Mouse (Mus musculus) midbrain, postnatal 0 days (tissue): ENCODE measurements around the gene Sirpb1a. TPM values are rescaled to one million over a fixed set of nuclear protein-coding genes. Genes with fewer than 3 reads are reported as not detected.
"Not testable (repeated sequence)": the region's sequence is repeated elsewhere in the genome, so short reads cannot be mapped to it uniquely, and the experiment has no call there.

Experiments used
- ATAC-seq: fragments of 200-750 bp; cut with Nextera tagmentation; 2 replicates; pipeline ENCODE4 v1.8.0; 2017; ENCODE audit warnings: moderate number of reproducible peaks, mild to moderate bottlenecking, moderate TSS enrichment, moderate library complexity; ENCODE audit not compliant: low FRiP score
- DNase-seq: peaks from one replicate; pipeline ENCODE4 v3.0.0-alpha.2; 2015; ENCODE audit warnings: low spot score
- H3K27ac ChIP-seq: fragments of 300-500 bp; sonication (generic); 2 replicates; pipeline ENCODE4 v1.5.1; 2014; ENCODE audit warnings: low read depth, mild to moderate bottlenecking, low read length, mixed read lengths
- H3K27me3 ChIP-seq: fragments of 300-500 bp; sonication (generic); 2 replicates; pipeline ENCODE4 v1.6.1; 2014; ENCODE audit warnings: low read length, control low read depth, mixed read lengths; ENCODE audit not compliant: insufficient read depth
- H3K36me3 ChIP-seq: fragments of 300-500 bp; sonication (generic); 2 replicates; pipeline ENCODE4 v1.6.1; 2014; ENCODE audit warnings: low read length, control low read depth, mixed read lengths; ENCODE audit not compliant: insufficient read depth
- H3K4me1 ChIP-seq: fragments of 300-500 bp; sonication (generic); 2 replicates; pipeline ENCODE4 v1.6.1; 2014; ENCODE audit warnings: mild to moderate bottlenecking, control low read depth, antibody characterized with exemption, low read length, mixed read lengths; ENCODE audit not compliant: insufficient read depth
- H3K4me2 ChIP-seq: fragments of 300-500 bp; sonication (generic); 2 replicates; pipeline ENCODE4 v1.6.1; 2014; ENCODE audit warnings: low read depth, mild to moderate bottlenecking, low read length, mixed read lengths; ENCODE audit not compliant: poor library complexity, severe bottlenecking
- H3K4me3 ChIP-seq: fragments of 300-500 bp; sonication (generic); 2 replicates; pipeline ENCODE4 v1.5.1; 2014; ENCODE audit warnings: low read depth, mild to moderate bottlenecking, low read length, moderate library complexity
- H3K9ac ChIP-seq: fragments of 300-500 bp; sonication (generic); replicated peaks from 2 replicates; pipeline ENCODE4 v1.6.1; 2014; ENCODE audit warnings: mild to moderate bottlenecking, low read length, moderate library complexity, mixed read lengths; ENCODE audit not compliant: poor library complexity, severe bottlenecking
- H3K9me3 ChIP-seq: fragments of 300-500 bp; sonication (generic); 2 replicates; pipeline ENCODE4 v1.6.1; 2016; ENCODE audit warnings: low read length, control low read depth
- CTCF ChIP-seq: IDR thresholded peaks from 2 replicates; pipeline ENCODE4 v1.5.1; 2016; ENCODE audit warnings: antibody characterized with exemption, mild to moderate bottlenecking
- whole genome bisulfite sequencing: fragments of 180-500 bp; shearing (Covaris S2); extraction: QIAGEN DNeasy Blood & Tissue Kit; methylation state at CpG from one replicate; pipeline ENCODE4 v1.1.7; 2014; 5-methylcytosine and 5-hydroxymethylcytosine counted together
- polyA plus RNA-seq: library from polyadenylated mRNA; unstranded; fragments of >200 nt; fragmentation: Nextera tagmentation; extraction: Ambion mirVana; gene quantifications from 2 replicates; pipeline ENCODE4 v1.2.1, GENCODE M21; 2015
- total RNA-seq: library from RNA; depleted of rRNA; stranded (reverse); fragments of >200 nt; gene quantifications from 2 replicates; pipeline ENCODE4 v1.2.3, GENCODE M21; 2014; rRNA removed

Gene Sirpb1a
- total RNA-seq (not detected in 2 replicates), polyA plus RNA-seq (not detected in 2 replicates)

DNA sequence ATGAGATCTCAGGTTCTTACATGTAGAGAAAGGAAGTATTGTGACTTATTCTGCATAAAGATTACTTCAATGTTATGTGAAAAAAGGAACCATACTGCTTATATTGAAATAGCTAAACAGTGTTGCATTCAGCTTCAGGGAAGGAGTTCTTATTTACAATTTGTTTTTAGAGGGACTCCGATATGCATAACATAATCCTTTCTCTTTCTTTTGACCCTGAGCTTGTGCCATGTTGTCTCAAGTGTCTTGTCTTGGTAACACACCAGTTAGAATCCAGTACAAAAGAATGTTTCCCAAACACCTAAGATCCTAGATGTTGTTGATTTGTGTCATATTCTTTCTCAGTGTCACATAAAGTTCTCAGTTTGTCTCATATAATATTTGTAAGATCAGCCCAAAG lies at the start of gene Sirpb1a:
TSS of gene Sirpb1a (minus strand) at position 74 of the 400 bp plus-strand sequence.
- not testable (repeated sequence) for H3K4me1 ChIP-seq, H3K9ac ChIP-seq, H3K4me3 ChIP-seq, H3K27ac ChIP-seq, ATAC-seq, H3K27me3 ChIP-seq, DNase-seq, H3K4me2 ChIP-seq, H3K9me3 ChIP-seq, H3K36me3 ChIP-seq
- WGBS: 98% methylated on average over 1 of the region's 1 CpGs

DNA sequence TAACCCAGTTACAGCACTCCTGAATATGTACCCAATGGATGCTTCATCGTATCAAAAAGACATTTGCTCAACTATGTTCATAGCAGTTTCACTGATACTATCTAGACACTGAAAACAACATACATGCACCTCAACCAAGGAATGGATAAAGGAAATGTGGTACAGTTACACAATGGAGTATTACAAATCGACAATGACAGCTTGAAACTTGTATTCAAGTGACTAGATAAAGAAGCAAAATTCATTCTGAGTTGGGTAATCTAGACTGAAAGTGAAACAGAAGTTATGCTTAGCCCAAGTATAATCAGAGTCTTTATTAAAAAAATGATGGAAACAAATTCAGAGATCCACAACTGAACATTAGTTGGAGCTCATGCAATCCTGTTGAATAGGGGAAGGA lies 48.5 kb upstream of the Sirpb1a start:
- not testable (repeated sequence) for H3K9me3 ChIP-seq, H3K4me3 ChIP-seq, H3K27ac ChIP-seq, DNase-seq, H3K9ac ChIP-seq, H3K4me1 ChIP-seq, H3K4me2 ChIP-seq, ATAC-seq, H3K36me3 ChIP-seq, H3K27me3 ChIP-seq
- WGBS: 93% methylated on average over 1 of the region's 2 CpGs

DNA sequence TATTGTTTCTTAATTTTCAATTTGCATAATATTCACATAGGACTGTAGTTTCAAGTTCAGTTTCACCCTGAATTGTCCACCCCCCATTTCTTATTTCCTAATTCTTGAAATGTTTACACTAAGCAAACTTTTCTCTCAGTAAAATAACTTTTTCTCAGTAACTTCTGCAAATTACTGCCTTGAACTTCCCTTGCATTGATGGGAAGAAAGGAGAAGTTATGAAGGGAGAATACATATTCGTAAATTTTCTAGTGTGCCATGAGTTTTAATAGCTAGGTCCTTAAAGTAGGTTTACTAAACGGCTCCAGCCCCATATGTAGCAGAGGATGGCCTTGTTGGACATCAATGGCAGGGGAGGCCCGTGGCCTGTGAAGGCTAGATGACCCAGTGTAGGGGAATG lies 43.8 kb upstream of the Sirpb1a start:
- not testable (repeated sequence) for DNase-seq, H3K4me2 ChIP-seq, H3K9me3 ChIP-seq, ATAC-seq, H3K9ac ChIP-seq, H3K27ac ChIP-seq, H3K4me3 ChIP-seq, H3K36me3 ChIP-seq, H3K27me3 ChIP-seq, H3K4me1 ChIP-seq
- WGBS: 100% methylated on average over 1 of the region's 3 CpGs

DNA sequence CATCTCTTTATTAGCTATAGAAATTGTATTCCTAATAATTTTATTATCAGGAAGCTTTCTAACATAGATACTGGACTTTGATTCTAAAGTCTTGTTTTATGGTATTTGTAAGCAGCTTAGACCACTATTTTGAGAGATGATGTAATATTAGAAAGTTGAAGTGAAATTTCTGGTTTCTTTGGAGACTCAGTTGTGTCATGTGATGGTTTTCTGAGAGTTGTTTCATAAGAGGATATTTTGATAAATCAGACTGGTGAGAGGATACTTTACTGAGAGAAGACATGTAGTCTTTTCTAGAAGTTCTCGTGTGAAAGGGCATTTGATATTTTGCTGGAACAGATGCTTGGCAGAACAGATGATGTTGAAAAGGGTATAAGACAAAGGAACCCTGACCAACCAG lies 17.6 kb upstream of the Sirpb1a start:
- 73% methylated on average over 1 of the region's 1 CpGs for WGBS
- H3K4me3 ChIP-seq, H3K9ac ChIP-seq, H3K27me3 ChIP-seq, H3K4me2 ChIP-seq, H3K27ac ChIP-seq, H3K4me1 ChIP-seq, H3K36me3 ChIP-seq, DNase-seq, H3K9me3 ChIP-seq, ATAC-seq: not testable (repeated sequence)

DNA sequence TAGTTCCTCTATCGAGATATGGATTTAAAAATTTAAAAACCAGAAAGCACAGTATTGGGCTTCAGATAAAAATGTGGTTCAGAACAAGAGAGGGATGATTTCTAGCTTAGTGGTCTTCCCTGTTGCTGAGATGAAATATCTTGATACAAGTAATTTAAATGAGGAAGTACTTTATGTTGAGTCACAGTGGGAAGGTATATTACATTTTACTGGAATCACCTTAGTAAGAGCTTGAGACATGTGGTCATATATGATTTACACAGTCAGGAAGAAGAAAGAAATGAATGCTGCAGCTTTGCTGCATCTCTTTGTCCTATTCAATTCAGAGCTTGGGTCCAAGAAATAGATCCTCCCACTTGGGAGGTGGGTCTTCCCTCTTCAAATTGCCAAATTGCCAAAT lies 13.5 kb upstream of the Sirpb1a start:
- not testable (repeated sequence) for H3K27me3 ChIP-seq, H3K4me2 ChIP-seq, H3K4me3 ChIP-seq, H3K27ac ChIP-seq, H3K4me1 ChIP-seq, ATAC-seq, H3K9me3 ChIP-seq, DNase-seq, H3K9ac ChIP-seq, H3K36me3 ChIP-seq
- 64% methylated on average over 1 of the region's 1 CpGs for WGBS

DNA sequence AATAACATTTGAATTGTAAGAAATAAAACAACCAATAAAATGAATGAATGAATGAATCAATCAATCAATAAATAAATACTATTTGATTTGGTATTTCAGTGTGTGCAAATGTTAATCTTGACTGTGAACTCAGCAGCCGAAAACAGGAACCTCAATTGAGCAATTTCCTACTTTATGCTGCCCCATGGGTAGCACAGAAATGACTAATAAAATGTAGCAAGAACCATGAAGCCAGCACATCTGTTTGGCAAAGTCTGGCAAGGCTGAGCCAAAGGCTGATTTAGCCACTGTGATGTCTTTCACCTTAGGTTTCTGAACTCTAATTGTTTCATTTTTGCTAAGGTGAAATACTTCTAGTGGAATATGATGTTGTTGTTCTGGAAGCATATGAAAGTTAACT lies 1.6 kb upstream of the Sirpb1a start:
- H3K4me3 ChIP-seq: no peak overlapping the region
- TF ChIP-seq CTCF: no peak
- 78% methylated on average over 1 of the region's 1 CpGs for WGBS
- H3K27me3 ChIP-seq: no peaks in the 10 kb centered on the region
- ATAC-seq (no peak), DNase-seq (no peak)
- H3K36me3 ChIP-seq: no peaks in the 10 kb centered on the region
- H3K9me3 ChIP-seq: no peaks in the 10 kb centered on the region
- no peaks in the 10 kb centered on the region for H3K4me1 ChIP-seq
- no peak overlapping the region for H3K27ac ChIP-seq
- H3K9ac ChIP-seq: no peak overlapping the region
- H3K4me2 ChIP-seq: no peak overlapping the region

DNA sequence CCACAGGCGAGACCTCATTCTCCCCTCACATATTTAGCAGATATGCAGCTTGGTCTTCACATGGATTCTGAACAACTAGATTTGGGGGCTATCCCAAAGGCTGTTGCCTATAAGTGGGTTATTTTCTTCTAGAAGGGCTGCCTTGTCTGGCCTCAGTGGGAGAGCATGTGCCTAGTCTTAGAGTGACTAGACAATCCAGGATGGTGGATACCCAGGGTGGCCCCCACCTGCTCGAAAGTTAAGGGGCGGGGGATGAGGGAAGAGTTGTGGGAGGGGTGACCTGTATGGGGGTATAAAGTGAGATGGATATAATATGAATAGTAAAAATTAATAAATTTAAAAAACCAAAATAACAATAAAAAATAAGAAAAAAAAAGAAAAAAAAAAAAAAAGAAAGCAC lies 70.6 kb downstream of the Sirpb1a start:
- not testable (repeated sequence) for H3K9ac ChIP-seq, H3K27me3 ChIP-seq, ATAC-seq, H3K4me2 ChIP-seq, H3K4me1 ChIP-seq, H3K27ac ChIP-seq, H3K9me3 ChIP-seq, H3K4me3 ChIP-seq, DNase-seq, H3K36me3 ChIP-seq
- 79% methylated on average over 3 of the region's 3 CpGs for WGBS

DNA sequence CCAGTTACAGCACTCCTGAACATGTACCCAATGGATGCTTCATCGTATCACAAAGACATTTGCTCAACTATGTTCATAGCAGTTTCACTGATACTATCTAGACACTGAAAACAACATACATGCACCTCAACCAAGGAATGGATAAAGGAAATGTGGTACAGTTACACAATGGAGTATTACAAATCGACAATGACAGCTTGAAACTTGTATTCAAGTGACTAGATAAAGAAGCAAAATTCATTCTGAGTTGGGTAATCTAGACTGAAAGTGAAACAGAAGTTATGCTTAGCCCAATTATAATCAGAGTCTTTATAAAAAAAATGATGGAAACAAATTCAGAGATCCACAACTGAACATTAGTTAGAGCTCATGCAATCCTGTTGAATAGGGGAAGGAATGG lies 76.0 kb downstream of the Sirpb1a start:
- not testable (repeated sequence) for H3K36me3 ChIP-seq, H3K9ac ChIP-seq, H3K4me3 ChIP-seq, ATAC-seq, H3K4me1 ChIP-seq, H3K4me2 ChIP-seq, H3K27me3 ChIP-seq, H3K9me3 ChIP-seq, DNase-seq, H3K27ac ChIP-seq
- 95% methylated on average over 1 of the region's 2 CpGs for WGBS

DNA sequence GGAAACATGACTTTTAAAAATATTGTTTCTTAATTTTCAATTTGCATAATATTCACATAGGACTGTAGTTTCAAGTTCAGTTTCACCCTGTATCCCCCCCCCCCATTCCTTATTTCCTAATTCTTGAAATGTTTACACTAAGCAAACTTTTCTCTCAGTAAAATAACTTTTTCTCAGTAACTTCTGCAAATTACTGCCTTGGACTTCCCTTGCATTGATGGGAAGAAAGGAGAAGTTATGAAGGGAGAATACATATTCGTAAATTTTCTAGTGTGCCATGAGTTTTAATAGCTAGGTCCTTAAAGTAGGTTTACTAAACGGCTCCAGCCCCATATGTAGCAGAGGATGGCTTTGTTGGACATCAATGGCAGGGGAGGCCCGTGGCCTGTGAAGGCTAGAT lies 80.7 kb downstream of the Sirpb1a start:
- not testable (repeated sequence) for H3K9me3 ChIP-seq, H3K4me1 ChIP-seq, H3K4me3 ChIP-seq, H3K36me3 ChIP-seq, ATAC-seq, H3K4me2 ChIP-seq, H3K9ac ChIP-seq, H3K27me3 ChIP-seq, DNase-seq, H3K27ac ChIP-seq
- WGBS: 58% methylated on average over 3 of the region's 3 CpGs
